Mouse (Mus musculus): ENCODE measurements around the gene Ankrd35. TPM values are rescaled to one million over a fixed set of nuclear protein-coding genes. Genes with fewer than 3 reads are reported as not detected.

Gene Ankrd35
- polyA plus RNA-seq, 1 experiment from 2014 or later: 0.14 TPM

GRCm38 (mm10) chr3:96700376-96700775 lies 30.4 kb downstream of the Ankrd35 start:
- no peak for ATAC-seq (replicated peaks; ENCODE audit: insufficient number of reproducible peaks, low FRiP score, low TSS enrichment, low read depth)
- H3K27me3 ChIP-seq (ENCODE audit: control insufficient read depth, insufficient read depth, low read length): no peaks in the 10 kb centered on the region
- H3K4me2 ChIP-seq (ENCODE audit: low read depth, low read length): no peak overlapping the region
- peak; percentile 66 for DNase-seq (ENCODE audit: low spot score)
- WGBS: 55% methylated on average over 7 of the region's 7 CpGs
- H3K27ac ChIP-seq (replicated peaks; ENCODE audit: low read depth, low read length): no peak overlapping the region
- H3K9ac ChIP-seq (replicated peaks; ENCODE audit: low read length): no peak overlapping the region
- no peaks in the 10 kb centered on the region for H3K9me3 ChIP-seq (replicated peaks; ENCODE audit: control insufficient read depth, low read length)
- no peaks in the 10 kb centered on the region; the same call in none of the 2 replicates for H3K36me3 ChIP-seq (replicated peaks; ENCODE audit: control insufficient read depth, insufficient read depth, low read depth, low read length)
- H3K4me3 ChIP-seq (ENCODE audit: low read depth, low read length): no peak overlapping the region
- no peaks in the 10 kb centered on the region for H3K4me1 ChIP-seq (ENCODE audit: control insufficient read depth, insufficient read depth, low read length)

- Histone ChIP-seq H3K36me3 (replicated peaks; ENCODE audit: control insufficient read depth, insufficient read depth, low read depth, low read length) (no peaks in the 10 kb centered on the region; the same call in none of the 2 replicates), H3K9ac (replicated peaks; ENCODE audit: low read length) (no peak overlapping the region), H3K4me3 (ENCODE audit: low read depth, low read length) (no peak overlapping the region), H3K4me2 (ENCODE audit: low read depth, low read length) (no peak overlapping the region), H3K9me3 (replicated peaks; ENCODE audit: control insufficient read depth, low read length) (no peaks in the 10 kb centered on the region), H3K4me1 (ENCODE audit: control insufficient read depth, insufficient read depth, low read length) (no peaks in the 10 kb centered on the region), H3K27ac (replicated peaks; ENCODE audit: low read depth, low read length) (no peak overlapping the region), H3K27me3 (ENCODE audit: control insufficient read depth, insufficient read depth, low read length) (no peaks in the 10 kb centered on the region)
- 80% methylated on average over 4 of the region's 4 CpGs for WGBS
- ATAC-seq (replicated peaks; ENCODE audit: insufficient number of reproducible peaks, low FRiP score, low TSS enrichment, low read depth) (no peak), DNase-seq (ENCODE audit: low spot score) (no peak)
Observed at GRCm38 (mm10) chr3:96701003-96701402, 31.1 kb downstream of the Ankrd35 start.

- DNase-seq (ENCODE audit: low spot score): no peak
- H3K36me3 ChIP-seq (replicated peaks; ENCODE audit: control insufficient read depth, insufficient read depth, low read depth, low read length): no peaks in the 10 kb centered on the region; the same call in none of the 2 replicates
- 69% methylated on average over 11 of the region's 11 CpGs for WGBS
Observed at GRCm38 (mm10) chr3:96704778-96705177, 34.8 kb downstream of the Ankrd35 start.

GRCm38 (mm10) chr3:96706217-96706616 lies 36.3 kb downstream of the Ankrd35 start:
- 0 out of 2 replicates have a peak, but pooled peaks cover 2% of the 10 kb centered on the region for H3K4me1 ChIP-seq (ENCODE audit: control insufficient read depth, insufficient read depth, low read length)
- ATAC-seq (replicated peaks; ENCODE audit: insufficient number of reproducible peaks, low FRiP score, low TSS enrichment, low read depth): no peak
- no peak overlapping the region for H3K4me2 ChIP-seq (ENCODE audit: low read depth, low read length)
- H3K9ac ChIP-seq (replicated peaks; ENCODE audit: low read length): no peak overlapping the region
- no peak overlapping the region for H3K27ac ChIP-seq (replicated peaks; ENCODE audit: low read depth, low read length)
- no peak for DNase-seq (ENCODE audit: low spot score)
- H3K4me3 ChIP-seq (ENCODE audit: low read depth, low read length): no peak overlapping the region
- H3K9me3 ChIP-seq (replicated peaks; ENCODE audit: control insufficient read depth, low read length): no peaks in the 10 kb centered on the region
- H3K36me3 ChIP-seq (replicated peaks; ENCODE audit: control insufficient read depth, insufficient read depth, low read depth, low read length): peaks cover 2% of the 10 kb centered on the region
- H3K27me3 ChIP-seq (ENCODE audit: control insufficient read depth, insufficient read depth, low read length): no peaks in the 10 kb centered on the region; the same call in 1 of the 2 replicates
- 93% methylated on average over 11 of the region's 11 CpGs for WGBS

More at GRCm38 (mm10) chr3:96704778-96705177, 34.8 kb downstream of the Ankrd35 start:
- no peak overlapping the region for H3K9ac ChIP-seq (replicated peaks; ENCODE audit: low read length)
- H3K4me3 ChIP-seq (ENCODE audit: low read depth, low read length): no peak overlapping the region
- H3K27ac ChIP-seq (replicated peaks; ENCODE audit: low read depth, low read length): no peak overlapping the region
- no peaks in the 10 kb centered on the region for H3K9me3 ChIP-seq (replicated peaks; ENCODE audit: control insufficient read depth, low read length)
- H3K27me3 ChIP-seq (ENCODE audit: control insufficient read depth, insufficient read depth, low read length): no peaks in the 10 kb centered on the region; the same call in 1 of the 2 replicates
- H3K4me2 ChIP-seq (ENCODE audit: low read depth, low read length): no peak overlapping the region
- no peak for ATAC-seq (replicated peaks; ENCODE audit: insufficient number of reproducible peaks, low FRiP score, low TSS enrichment, low read depth)
- 0 out of 2 replicates have a peak, but pooled peaks cover 2% of the 10 kb centered on the region for H3K4me1 ChIP-seq (ENCODE audit: control insufficient read depth, insufficient read depth, low read length)

- ATAC-seq (replicated peaks; ENCODE audit: insufficient number of reproducible peaks, low FRiP score, low TSS enrichment, low read depth) (no peak), DNase-seq (ENCODE audit: low spot score) (no peak)
- Histone ChIP-seq H3K9me3 (replicated peaks; ENCODE audit: control insufficient read depth, low read length) (no peaks in the 10 kb centered on the region), H3K4me1 (ENCODE audit: control insufficient read depth, insufficient read depth, low read length) (0 out of 2 replicates have a peak, but pooled peaks cover 2% of the 10 kb centered on the region), H3K36me3 (replicated peaks; ENCODE audit: control insufficient read depth, insufficient read depth, low read depth, low read length) (peaks cover 2% of the 10 kb centered on the region), H3K27ac (replicated peaks; ENCODE audit: low read depth, low read length) (no peak overlapping the region), H3K4me3 (ENCODE audit: low read depth, low read length) (no peak overlapping the region), H3K27me3 (ENCODE audit: control insufficient read depth, insufficient read depth, low read length) (no peaks in the 10 kb centered on the region; the same call in 1 of the 2 replicates), H3K4me2 (ENCODE audit: low read depth, low read length) (no peak overlapping the region), H3K9ac (replicated peaks; ENCODE audit: low read length) (no peak overlapping the region)
- 81% methylated on average over 7 of the region's 7 CpGs for WGBS
Observed at GRCm38 (mm10) chr3:96706984-96707383, 37.1 kb downstream of the Ankrd35 start.

- Histone ChIP-seq H3K36me3 (replicated peaks; ENCODE audit: control insufficient read depth, insufficient read depth, low read depth, low read length) (peaks cover 2% of the 10 kb centered on the region), H3K4me2 (ENCODE audit: low read depth, low read length) (peak within 1 kb of the TSS; percentile 93), H3K9me3 (replicated peaks; ENCODE audit: control insufficient read depth, low read length) (no peaks in the 10 kb centered on the region), H3K4me3 (ENCODE audit: low read depth, low read length) (peak within 1 kb of the TSS; percentile 41), H3K27ac (replicated peaks; ENCODE audit: low read depth, low read length) (no peak within 1 kb of the TSS), H3K27me3 (ENCODE audit: control insufficient read depth, insufficient read depth, low read length) (no peaks in the 10 kb centered on the region; the same call in 1 of the 2 replicates), H3K4me1 (ENCODE audit: control insufficient read depth, insufficient read depth, low read length) (0 out of 2 replicates have a peak, but pooled peaks cover 2% of the 10 kb centered on the region), H3K9ac (replicated peaks; ENCODE audit: low read length) (peak within 1 kb of the TSS; percentile 73)
- WGBS: 7% methylated on average over 42 of the region's 42 CpGs
- DNase-seq (ENCODE audit: low spot score): peak; percentile 86
- ATAC-seq (replicated peaks; ENCODE audit: insufficient number of reproducible peaks, low FRiP score, low TSS enrichment, low read depth): peak; percentile 71
Observed at GRCm38 (mm10) chr3:96707903-96708683, 38.2 kb downstream of the Ankrd35 start, which contains the start of gene Nudt17. TSS of gene Nudt17 (minus strand) at chr3:96708562.

- Histone ChIP-seq H3K27ac (replicated peaks; ENCODE audit: low read depth, low read length) (no peak overlapping the region), H3K4me2 (ENCODE audit: low read depth, low read length) (no peak overlapping the region; the same call in 1 of the 2 replicates), H3K27me3 (ENCODE audit: control insufficient read depth, insufficient read depth, low read length) (no peaks in the 10 kb centered on the region; the same call in 1 of the 2 replicates), H3K9ac (replicated peaks; ENCODE audit: low read length) (no peak overlapping the region; the same call in 1 of the 2 replicates), H3K4me3 (ENCODE audit: low read depth, low read length) (peak overlapping the region; percentile 41; the same call in 1 of the 2 replicates), H3K36me3 (replicated peaks; ENCODE audit: control insufficient read depth, insufficient read depth, low read depth, low read length) (peaks cover 2% of the 10 kb centered on the region), H3K9me3 (replicated peaks; ENCODE audit: control insufficient read depth, low read length) (no peaks in the 10 kb centered on the region), H3K4me1 (ENCODE audit: control insufficient read depth, insufficient read depth, low read length) (0 out of 2 replicates have a peak, but pooled peaks cover 2% of the 10 kb centered on the region)
- ATAC-seq (replicated peaks; ENCODE audit: insufficient number of reproducible peaks, low FRiP score, low TSS enrichment, low read depth) (0 out of 2 replicates have a peak, but pooled peaks have one; percentile 8), DNase-seq (ENCODE audit: low spot score) (no peak)
- 54% methylated on average over 2 of the region's 2 CpGs for WGBS
Observed at GRCm38 (mm10) chr3:96708684-96709064, 38.7 kb downstream of the Ankrd35 start.

GRCm38 (mm10) chr3:96714286-96714685 lies 44.4 kb downstream of the Ankrd35 start:
- ATAC-seq (replicated peaks; ENCODE audit: insufficient number of reproducible peaks, low FRiP score, low TSS enrichment, low read depth) (no peak), DNase-seq (ENCODE audit: low spot score) (no peak)
- H3K4me2 ChIP-seq (ENCODE audit: low read depth, low read length): no peak overlapping the region
- H3K9me3 ChIP-seq (replicated peaks; ENCODE audit: control insufficient read depth, low read length): no peaks in the 10 kb centered on the region
- H3K36me3 ChIP-seq (replicated peaks; ENCODE audit: control insufficient read depth, insufficient read depth, low read depth, low read length): peaks cover 2% of the 10 kb centered on the region
- H3K4me3 ChIP-seq (ENCODE audit: low read depth, low read length): no peak overlapping the region
- H3K27me3 ChIP-seq (ENCODE audit: control insufficient read depth, insufficient read depth, low read length): no peaks in the 10 kb centered on the region
- 87% methylated on average over 5 of the region's 5 CpGs for WGBS
- no peaks in the 10 kb centered on the region for H3K4me1 ChIP-seq (ENCODE audit: control insufficient read depth, insufficient read depth, low read length)
- no peak overlapping the region for H3K9ac ChIP-seq (replicated peaks; ENCODE audit: low read length)
- H3K27ac ChIP-seq (replicated peaks; ENCODE audit: low read depth, low read length): no peak overlapping the region

Measured in embryonic facial prominence, embryonic 11.5 days (tissue).